Mouse (Mus musculus) intestine, embryonic 16.5 days (tissue): Measurements from ENCODE around the gene Pknox1. TPM values are rescaled to one million over a fixed set of nuclear protein-coding genes. Genes with fewer than 3 reads are reported as not detected.
A peak's percentile ranks its signal among the peaks of the same experiment; 100 is the strongest.
"Not testable (repeated sequence)": the region's sequence is repeated elsewhere in the genome, so short reads cannot be mapped to it uniquely, and the experiment has no call there.

Source experiments
- ATAC-seq: fragments of 200-750 bp; cut with Nextera tagmentation; 2 replicates; pipeline ENCODE4 v1.8.0; 2017; ENCODE audit warnings: moderate TSS enrichment, moderate library complexity
- H3K27ac ChIP-seq: fragments of 300-500 bp; sonication (generic); 2 replicates; pipeline ENCODE4 v1.5.1; 2014; ENCODE audit warnings: mild to moderate bottlenecking, low read length
- H3K27me3 ChIP-seq: fragments of 300-500 bp; sonication (generic); replicated peaks from 2 replicates; pipeline ENCODE4 v1.6.1; 2014; ENCODE audit warnings: low read length, control low read depth, mixed read lengths; ENCODE audit not compliant: control insufficient read depth, insufficient read depth
- H3K36me3 ChIP-seq: fragments of 300-500 bp; sonication (generic); 2 replicates; pipeline ENCODE4 v1.6.1; 2014; ENCODE audit warnings: low read length, control low read depth; ENCODE audit not compliant: control insufficient read depth, insufficient read depth
- H3K4me1 ChIP-seq: fragments of 300-500 bp; sonication (generic); 2 replicates; pipeline ENCODE4 v1.6.1; 2014; ENCODE audit warnings: low read length, control low read depth, mixed read lengths; ENCODE audit not compliant: control insufficient read depth, insufficient read depth
- H3K4me2 ChIP-seq: fragments of 300-500 bp; sonication (generic); 2 replicates; pipeline ENCODE4 v1.6.1; 2014; ENCODE audit warnings: low read depth, low read length, control low read depth
- H3K4me3 ChIP-seq: fragments of 300-500 bp; sonication (generic); 2 replicates; pipeline ENCODE4 v1.5.1; 2014; ENCODE audit warnings: mild to moderate bottlenecking, low read length
- H3K9ac ChIP-seq: fragments of 300-500 bp; sonication (generic); 2 replicates; pipeline ENCODE4 v1.6.1; 2014; ENCODE audit warnings: low read depth, low read length
- H3K9me3 ChIP-seq: fragments of 300-500 bp; sonication (generic); 2 replicates; pipeline ENCODE4 v1.6.1; 2016; ENCODE audit warnings: low read length, control low read depth; ENCODE audit not compliant: control insufficient read depth
- WGBS: fragments of 180-500 bp; shearing (Covaris S2); extraction: QIAGEN DNeasy Blood & Tissue Kit; methylation state at CpG from one replicate; pipeline ENCODE4 v1.1.7; 2014; 5-methylcytosine and 5-hydroxymethylcytosine counted together
- polyA plus RNA-seq: library from polyadenylated mRNA; unstranded; fragments of >200 nt; fragmentation: Nextera tagmentation; extraction: Ambion mirVana; gene quantifications from 2 replicates; pipeline ENCODE4 v1.2.1, GENCODE M21; 2015

Gene Pknox1
- polyA plus RNA-seq, 1 experiment from 2014 or later = 25.7 TPM

- H3K4me1 ChIP-seq = peaks cover 11% of the 10 kb centered on the region; the same call in 1 of the 2 replicates
- H3K9ac ChIP-seq = no peak overlapping the region
- H3K36me3 ChIP-seq = no peaks in the 10 kb centered on the region
- no peaks in the 10 kb centered on the region for H3K27me3 ChIP-seq
- WGBS = 87% methylated on average over 9 of the region's 9 CpGs
- no peak for ATAC-seq
- no peak overlapping the region for H3K27ac ChIP-seq
- no peaks in the 10 kb centered on the region for H3K9me3 ChIP-seq
- no peak overlapping the region for H3K4me2 ChIP-seq
- no peak overlapping the region for H3K4me3 ChIP-seq
These were observed 17.9 kb upstream of the Pknox1 start for GRCm38 (mm10) chr17:31546444-31547196.

DNA sequence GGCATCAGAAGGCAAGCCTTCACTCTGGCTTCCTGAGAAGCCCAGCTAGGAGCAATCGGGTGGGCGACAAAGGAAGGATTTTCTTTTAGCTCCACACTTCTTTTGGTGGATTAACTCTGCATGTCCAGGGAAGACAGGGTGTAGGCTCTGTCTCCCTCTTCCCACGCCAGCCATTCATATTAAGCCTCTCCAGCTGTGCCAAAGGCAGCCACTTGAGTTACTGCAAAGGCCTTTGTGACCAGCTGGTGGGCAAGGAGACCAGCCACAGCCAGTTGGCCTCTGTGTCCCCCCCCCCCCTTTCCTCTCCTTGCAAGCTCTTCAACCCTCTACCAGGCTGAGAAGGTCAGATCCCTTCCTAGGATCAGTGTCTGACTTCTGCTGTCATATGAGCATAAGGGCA lies 16.6 kb upstream of the Pknox1 start:
- Histone ChIP-seq H3K4me3 (no peak overlapping the region), H3K4me1 (peaks cover 9% of the 10 kb centered on the region; the same call in 1 of the 2 replicates), H3K4me2 (no peak overlapping the region), H3K36me3 (no peaks in the 10 kb centered on the region), H3K9me3 (no peaks in the 10 kb centered on the region), H3K9ac (peak overlapping the region; percentile 24; the same call in 1 of the 2 replicates), H3K27me3 (no peaks in the 10 kb centered on the region), H3K27ac (no peak overlapping the region)
- no peak for ATAC-seq
- WGBS = 76% methylated on average over 3 of the region's 3 CpGs

DNA sequence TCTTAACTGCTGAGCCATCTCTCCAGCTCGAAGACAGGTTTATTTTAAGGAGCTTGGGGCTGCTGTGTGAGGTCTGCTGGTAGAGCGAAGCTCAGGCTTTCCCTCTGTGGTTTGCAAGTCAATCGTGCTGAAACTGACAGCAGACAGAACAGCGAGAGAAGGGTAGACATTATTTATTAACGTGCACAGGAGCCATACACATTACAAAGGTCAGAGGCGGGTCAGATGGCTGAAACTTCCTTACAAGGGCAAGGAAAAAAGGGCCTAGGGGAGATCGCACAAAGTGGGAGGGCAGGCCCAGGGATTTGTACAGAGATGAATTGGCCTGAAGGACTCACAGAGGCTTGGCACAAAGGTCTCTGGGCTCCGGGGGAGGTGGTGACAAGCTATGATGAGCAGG lies 15.1 kb upstream of the Pknox1 start:
- no peaks in the 10 kb centered on the region for H3K36me3 ChIP-seq
- peaks cover 6% of the 10 kb centered on the region; the same call in 1 of the 2 replicates for H3K4me1 ChIP-seq
- peak overlapping the region; percentile 31; the same call in 1 of the 2 replicates for H3K27ac ChIP-seq
- H3K9me3 ChIP-seq = no peaks in the 10 kb centered on the region
- H3K4me2 ChIP-seq = no peak overlapping the region
- H3K4me3 ChIP-seq = no peak overlapping the region
- ATAC-seq = peak; percentile 74
- 0 out of 2 replicates have a peak overlapping the region, but pooled peaks have one; percentile 33 for H3K9ac ChIP-seq
- no peaks in the 10 kb centered on the region for H3K27me3 ChIP-seq
- 25% methylated on average over 8 of the region's 8 CpGs for WGBS

DNA sequence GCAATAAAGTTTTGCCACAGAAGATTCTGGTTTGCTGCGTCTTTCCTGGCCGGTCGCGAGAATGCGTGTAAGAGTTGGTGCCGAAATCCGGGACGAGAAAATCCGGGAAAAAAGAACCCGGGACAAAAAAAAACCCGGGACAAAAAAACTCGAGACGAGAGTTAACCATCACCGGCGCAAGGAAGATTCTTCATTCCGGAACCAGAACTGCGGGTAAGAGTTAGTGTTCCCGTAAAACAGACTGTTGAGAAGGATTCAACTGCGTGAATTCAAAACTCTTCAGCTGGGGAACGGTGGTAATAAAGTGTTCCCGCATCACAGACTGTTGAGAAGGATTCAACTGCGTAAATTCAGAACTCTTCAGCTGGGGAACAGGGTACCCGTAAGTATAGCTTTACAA lies 11.9 kb upstream of the Pknox1 start:
- H3K36me3 ChIP-seq, H3K27ac ChIP-seq, H3K4me2 ChIP-seq, H3K4me3 ChIP-seq, ATAC-seq, H3K9ac ChIP-seq, H3K9me3 ChIP-seq, H3K27me3 ChIP-seq: not testable (repeated sequence)
- WGBS = 95% methylated on average over 23 of the region's 23 CpGs
- peaks cover 12% of the 10 kb centered on the region for H3K4me1 ChIP-seq

DNA sequence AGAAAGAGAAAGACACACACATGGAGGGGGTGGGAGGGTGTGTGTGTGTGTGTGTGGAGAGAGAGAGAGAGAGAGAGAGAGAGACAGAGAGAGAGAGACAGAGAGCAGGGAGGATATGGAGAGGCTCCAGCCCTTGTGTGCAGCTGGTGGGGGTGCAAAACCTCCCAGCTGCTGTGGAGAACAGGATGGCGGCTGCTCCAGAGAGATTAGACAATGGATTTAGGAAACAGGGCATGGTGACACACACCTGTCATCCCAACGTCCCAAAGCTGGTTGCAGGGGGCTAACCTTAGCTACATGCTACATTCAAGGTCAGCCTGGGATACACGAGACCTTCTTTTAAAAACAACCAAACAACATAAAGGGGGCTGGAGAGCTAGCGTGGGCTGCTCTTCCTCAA lies 8.3 kb upstream of the Pknox1 start:
- H3K36me3 ChIP-seq = no peaks in the 10 kb centered on the region
- 58% methylated on average over 4 of the region's 4 CpGs for WGBS
- H3K27ac ChIP-seq = peak overlapping the region; percentile 4; the same call in 1 of the 2 replicates
- H3K9me3 ChIP-seq = no peaks in the 10 kb centered on the region
- no peak overlapping the region for H3K9ac ChIP-seq
- H3K4me3 ChIP-seq = no peak overlapping the region
- peaks cover 14% of the 10 kb centered on the region for H3K4me1 ChIP-seq
- H3K27me3 ChIP-seq = no peaks in the 10 kb centered on the region
- H3K4me2 ChIP-seq = no peak overlapping the region
- ATAC-seq = no peak

DNA sequence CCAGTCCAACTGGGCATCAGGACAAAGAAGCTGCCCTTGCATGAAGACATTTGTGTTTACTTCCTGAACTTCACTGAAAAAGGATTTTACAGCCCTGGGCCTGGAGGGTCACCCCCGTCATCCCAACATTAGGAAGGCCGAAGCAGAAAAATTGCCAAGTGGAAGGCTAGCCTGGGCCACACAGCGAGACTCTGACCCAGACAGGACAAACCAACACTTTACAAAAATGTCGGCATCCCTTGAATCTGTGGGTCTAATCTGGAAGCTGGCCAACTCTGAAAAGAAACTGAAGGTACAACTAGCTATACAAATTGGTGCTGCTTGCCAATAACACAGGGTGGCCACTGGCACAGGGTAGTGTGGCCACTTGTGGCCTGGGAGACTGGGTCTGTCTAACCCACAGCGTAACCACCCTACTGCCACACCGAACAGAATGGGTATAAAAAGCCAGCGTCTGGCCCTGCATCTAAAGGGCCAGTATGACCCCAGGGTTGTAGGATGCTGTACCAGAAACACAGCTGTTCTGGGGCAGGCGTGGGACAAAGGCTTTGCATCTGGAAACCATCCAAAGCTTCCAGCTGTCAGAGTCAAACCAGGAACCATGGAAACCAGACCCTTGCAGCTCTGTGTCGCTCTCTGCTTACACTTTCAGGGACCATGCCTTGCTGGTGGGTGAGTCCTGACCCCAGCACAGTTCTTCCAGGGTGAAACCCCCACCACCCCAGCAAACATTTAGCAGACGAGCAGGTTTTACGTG lies 7.2 kb upstream of the Pknox1 start:
- H3K27ac ChIP-seq = peak overlapping the region; percentile 82
- H3K9me3 ChIP-seq = no peaks in the 10 kb centered on the region
- peak overlapping the region; percentile 32 for H3K9ac ChIP-seq
- peaks cover 14% of the 10 kb centered on the region for H3K4me1 ChIP-seq
- no peaks in the 10 kb centered on the region for H3K36me3 ChIP-seq
- H3K27me3 ChIP-seq = no peaks in the 10 kb centered on the region
- H3K4me3 ChIP-seq = peak overlapping the region; percentile 18
- peak; percentile 74 for ATAC-seq
- 36% methylated on average over 11 of the region's 11 CpGs for WGBS
- peak overlapping the region; percentile 38 for H3K4me2 ChIP-seq

DNA sequence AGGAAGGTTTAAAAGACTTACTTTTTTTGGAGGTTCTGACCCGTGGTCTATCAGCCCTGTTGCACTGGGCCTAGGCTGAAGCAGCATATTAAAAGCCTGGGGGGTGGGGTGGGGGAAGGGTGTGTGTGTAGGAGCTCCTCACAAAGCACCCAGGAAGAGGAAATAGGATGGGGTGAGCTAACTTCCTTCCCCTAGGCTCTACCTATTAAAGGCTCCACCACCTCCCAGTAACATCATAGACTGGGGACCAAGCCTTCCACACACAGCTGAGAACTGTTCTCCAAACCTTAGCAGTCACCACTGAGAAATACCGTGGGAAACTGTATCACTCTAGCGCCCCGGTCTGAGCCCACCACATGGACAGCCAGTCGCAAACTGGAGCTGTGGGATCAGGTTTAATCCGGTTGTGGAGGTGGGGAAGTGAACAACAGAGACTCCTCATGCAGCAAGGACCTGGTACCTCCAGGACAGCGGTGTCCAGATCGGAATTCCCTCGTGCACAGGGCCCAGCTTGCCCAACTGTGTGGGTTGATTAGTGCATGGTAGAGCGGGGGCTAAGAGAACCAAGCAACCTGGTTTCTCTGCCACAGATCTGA lies 6.5 kb upstream of the Pknox1 start:
- ATAC-seq = peak; percentile 24; the same call in 1 of the 2 replicates
- no peaks in the 10 kb centered on the region for H3K36me3 ChIP-seq
- no peaks in the 10 kb centered on the region for H3K27me3 ChIP-seq
- H3K4me1 ChIP-seq = peaks cover 14% of the 10 kb centered on the region
- H3K9me3 ChIP-seq = no peaks in the 10 kb centered on the region
- peak overlapping the region; percentile 32; the same call in 1 of the 2 replicates for H3K9ac ChIP-seq
- peak overlapping the region; percentile 82 for H3K27ac ChIP-seq
- no peak overlapping the region for H3K4me3 ChIP-seq
- WGBS = 61% methylated on average over 10 of the region's 10 CpGs
- H3K4me2 ChIP-seq = peak overlapping the region; percentile 38

- no peak overlapping the region for H3K4me3 ChIP-seq
- H3K27ac ChIP-seq = no peak overlapping the region
- H3K9ac ChIP-seq = no peak overlapping the region
- WGBS = 88% methylated on average over 11 of the region's 11 CpGs
- no peaks in the 10 kb centered on the region for H3K9me3 ChIP-seq
- H3K36me3 ChIP-seq = no peaks in the 10 kb centered on the region
- H3K27me3 ChIP-seq = no peaks in the 10 kb centered on the region
- no peak overlapping the region for H3K4me2 ChIP-seq
- ATAC-seq = no peak
- peaks cover 21% of the 10 kb centered on the region for H3K4me1 ChIP-seq
These were observed 5.3 kb upstream of the Pknox1 start for GRCm38 (mm10) chr17:31559021-31559789.
